Mouse (Mus musculus) MEL (cell line): ENCODE data around the gene Nme1. TPM values are rescaled to one million over a fixed set of nuclear protein-coding genes. Genes with fewer than 3 reads are reported as not detected.
A peak's percentile ranks its signal among the peaks of the same experiment; 100 is the strongest.

Experiments
- DNase-seq: peaks from one replicate; pipeline ENCODE4 v3.0.0; 2011; ENCODE audit warnings: low read depth, low spot score
- H3K27ac ChIP-seq: 2 replicates; pipeline ENCODE4 v1.5.1; 2012; ENCODE audit warnings: low read depth, mild to moderate bottlenecking, control low read depth, low read length, moderate library complexity; ENCODE audit not compliant: control insufficient read depth
- H3K27me3 ChIP-seq, 2 experiments: fragments of 150-350 bp in 1 of 2; sonication (generic) in 1 of 2; 2 replicates each; pipeline ENCODE4 v1.6.1; 2012; ENCODE audit warnings: low read length in 2 of 2, mild to moderate bottlenecking in 2 of 2, improper control_type of control experiment in 1 of 2, moderate library complexity in 1 of 2; ENCODE audit not compliant: insufficient read depth in 2 of 2, control insufficient read depth in 1 of 2
- H3K36me3 ChIP-seq, 2 experiments: 2 replicates each; pipeline ENCODE4 v1.6.1; 2012 to 2014; ENCODE audit warnings: low read length in 2 of 2, improper control_type of control experiment in 1 of 2, inconsistent platforms in 1 of 2, mild to moderate bottlenecking in 1 of 2; ENCODE audit not compliant: insufficient read depth in 2 of 2, control insufficient read depth in 1 of 2
- H3K4me1 ChIP-seq, 2 experiments: fragments of 150-350 bp in 1 of 2; sonication (generic) in 1 of 2; 2 replicates each; pipeline ENCODE4 v1.6.1; 2012; ENCODE audit warnings: low read length in 2 of 2, improper control_type of control experiment in 1 of 2, mild to moderate bottlenecking in 1 of 2; ENCODE audit not compliant: insufficient read depth in 2 of 2, control insufficient read depth in 1 of 2
- H3K4me3 ChIP-seq, 2 experiments: fragments of 150-350 bp in 1 of 2; sonication (generic) in 1 of 2; 2 replicates each; pipeline ENCODE4 v1.5.1; 2012; ENCODE audit warnings: low read depth in 2 of 2, low read length in 2 of 2, mild to moderate bottlenecking in 2 of 2, moderate library complexity in 2 of 2, control low read depth in 1 of 2, improper control_type of control experiment in 1 of 2; ENCODE audit not compliant: control insufficient read depth in 1 of 2, insufficient read depth in 1 of 2
- H3K79me2 ChIP-seq: 2 replicates; pipeline ENCODE4 v1.6.1; 2012; ENCODE audit warnings: mild to moderate bottlenecking, low read length, moderate library complexity; ENCODE audit not compliant: control insufficient read depth, poor library complexity, insufficient read depth
- H3K9ac ChIP-seq: 2 replicates; pipeline ENCODE4 v1.6.1; 2012; ENCODE audit warnings: low read depth, mild to moderate bottlenecking, control low read depth, low read length, moderate library complexity; ENCODE audit not compliant: control insufficient read depth, poor library complexity, severe bottlenecking
- H3K9me3 ChIP-seq: fragments of 150-350 bp; sonication (generic); replicated peaks from 2 replicates; pipeline ENCODE4 v1.6.1; 2012; ENCODE audit warnings: mild to moderate bottlenecking, low read length, improper control_type of control experiment, moderate library complexity; ENCODE audit not compliant: insufficient read depth
- BHLHE40 ChIP-seq: IDR thresholded peaks from 2 replicates; pipeline ENCODE4 v1.6.1; 2012; ENCODE audit warnings: low read depth, mild to moderate bottlenecking, inconsistent platforms, low read length, improper control_type of control experiment, borderline replicate concordance
- CHD1 ChIP-seq: IDR thresholded peaks from 2 replicates; pipeline ENCODE4 v1.6.1; 2012; ENCODE audit warnings: low read depth, mild to moderate bottlenecking, inconsistent platforms, low read length, improper control_type of control experiment
- CHD2 ChIP-seq: IDR thresholded peaks from 2 replicates; pipeline ENCODE4 v1.6.1; 2011; ENCODE audit warnings: low read length, improper control_type of control experiment
- EP300 ChIP-seq, 2 experiments: IDR thresholded peaks; 2 replicates each; pipeline ENCODE4 v1.6.1; 2011; ENCODE audit warnings: improper control_type of control experiment in 2 of 2, low read length in 2 of 2, low read depth in 1 of 2, mild to moderate bottlenecking in 1 of 2
- GABPA ChIP-seq: IDR thresholded peaks from 2 replicates; pipeline ENCODE4 v1.6.1; 2012; ENCODE audit warnings: low read depth, mild to moderate bottlenecking, inconsistent platforms, low read length, improper control_type of control experiment, moderate library complexity
- HCFC1 ChIP-seq: IDR thresholded peaks from 2 replicates; pipeline ENCODE4 v1.6.1; 2012; ENCODE audit warnings: low read depth, mild to moderate bottlenecking, inconsistent platforms, low read length, improper control_type of control experiment, moderate library complexity
- JUND ChIP-seq: IDR thresholded peaks from 2 replicates; pipeline ENCODE4 v1.6.1; 2011; ENCODE audit warnings: low read depth, mild to moderate bottlenecking, improper control_type of control experiment, low read length
- MAFK ChIP-seq: IDR thresholded peaks from 2 replicates; pipeline ENCODE4 v1.6.1; 2011; ENCODE audit warnings: low read depth, mild to moderate bottlenecking, low read length, improper control_type of control experiment, borderline replicate concordance
- MAX ChIP-seq: IDR thresholded peaks from 2 replicates; pipeline ENCODE4 v1.6.1; 2011; ENCODE audit warnings: low read length, improper control_type of control experiment
- MAZ ChIP-seq: IDR thresholded peaks from 2 replicates; pipeline ENCODE4 v1.6.1; 2012; ENCODE audit warnings: low read depth, mild to moderate bottlenecking, inconsistent platforms, low read length, improper control_type of control experiment
- POLR2AphosphoS2 ChIP-seq: IDR thresholded peaks from 2 replicates; pipeline ENCODE4 v1.6.1; 2011; ENCODE audit warnings: low read length, improper control_type of control experiment
- POLR2AphosphoS5 ChIP-seq: IDR thresholded peaks from 2 replicates; pipeline ENCODE4 v1.6.1; 2012; ENCODE audit warnings: low read depth, borderline replicate concordance, mild to moderate bottlenecking, inconsistent platforms, low read length, moderate library complexity, mixed read lengths
- RAD21 ChIP-seq: IDR thresholded peaks from 2 replicates; pipeline ENCODE4 v1.6.1; 2011; ENCODE audit warnings: mild to moderate bottlenecking, low read depth, low read length, improper control_type of control experiment
- TAL1 ChIP-seq: IDR thresholded peaks from 2 replicates; pipeline ENCODE4 v1.6.1; 2012; ENCODE audit warnings: mild to moderate bottlenecking, inconsistent platforms, low read length, moderate library complexity, mixed read lengths
- TCF12 ChIP-seq: IDR thresholded peaks from 2 replicates; pipeline ENCODE4 v1.6.1; 2014; ENCODE audit warnings: low read depth, mild to moderate bottlenecking, inconsistent platforms, low read length, improper control_type of control experiment, moderate library complexity
- UBTF ChIP-seq: IDR thresholded peaks from 2 replicates; pipeline ENCODE4 v1.6.1; 2012; ENCODE audit warnings: low read depth, mild to moderate bottlenecking, inconsistent platforms, low read length, improper control_type of control experiment, moderate library complexity, borderline replicate concordance; ENCODE audit not compliant: insufficient read depth
- ZMIZ1 ChIP-seq: IDR thresholded peaks from 2 replicates; pipeline ENCODE4 v1.6.1; 2012; ENCODE audit warnings: low read depth, mild to moderate bottlenecking, inconsistent platforms, low read length, improper control_type of control experiment, moderate library complexity
- ZNF384 ChIP-seq: IDR thresholded peaks from 2 replicates; pipeline ENCODE4 v1.6.1; 2012; ENCODE audit warnings: low read depth, mild to moderate bottlenecking, inconsistent platforms, low read length, improper control_type of control experiment
- polyA plus RNA-seq, 2 experiments: library from polyadenylated mRNA; stranded (reverse) in 1 of 2; unstranded in 1 of 2; fragments of >175 nt in 1 of 2; fragments of >200 nt in 1 of 2; gene quantifications; 2 replicates each; pipeline versions ENCODE4 v1.2.1 to v1.2.4; 2012; ENCODE audit warnings: low replicate concordance in 2 of 2, low read depth in 1 of 2; ENCODE audit not compliant: insufficient read length in 2 of 2, insufficient read depth in 1 of 2, missing spikeins in 1 of 2
- total RNA-seq: library from RNA; depleted of rRNA; stranded (reverse); fragments of 300-350 nt; gene quantifications from 2 replicates; pipeline ENCODE4 v1.2.3, GENCODE M21; 2012

Nme1 gene
- total and polyA plus RNA-seq, 3 experiments = 131 to 210 TPM; not detected in 1

DNA sequence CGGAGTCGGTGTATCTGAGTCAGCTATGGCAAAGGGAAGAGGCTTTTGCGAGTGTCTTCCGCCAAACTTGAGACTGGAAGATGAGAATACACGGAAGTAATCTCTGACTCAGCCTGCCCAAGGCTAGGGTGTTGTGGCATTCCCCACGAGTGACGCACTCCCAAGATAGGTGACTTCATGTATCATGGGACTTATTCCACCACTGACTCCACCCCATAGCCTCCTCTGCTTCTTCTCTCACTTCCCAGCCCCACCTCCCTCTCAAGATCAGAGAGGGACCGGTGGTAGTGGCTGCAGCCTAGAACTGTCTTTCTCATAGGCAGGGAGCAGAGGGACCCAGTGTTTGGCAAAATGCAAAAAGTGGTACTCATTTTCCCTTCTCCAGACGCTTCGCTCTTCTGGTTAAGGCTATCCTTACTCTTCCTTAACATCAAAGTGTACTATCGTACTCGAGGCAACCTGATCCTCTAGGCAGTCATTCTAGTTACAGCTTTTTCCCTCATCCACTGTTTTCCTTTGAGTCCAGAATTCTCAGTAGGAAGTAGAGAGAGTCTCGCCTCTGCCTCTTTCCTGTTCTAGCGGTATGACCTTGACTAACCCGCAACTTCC, 26.9 kb upstream of the Nme1 start (continued):
- TF ChIP-seq MAZ (no peak), RAD21 (no peak), HCFC1 (peak; percentile 78), JUND (peak; percentile 36; the same call in 1 of the 2 replicates), CHD1 (peak; percentile 81), CHD2 (no peak), POLR2AphosphoS2 (peak; percentile 65; the same call in 1 of the 2 replicates), MAX (peak; percentile 21; the same call in 1 of the 2 replicates)

DNA sequence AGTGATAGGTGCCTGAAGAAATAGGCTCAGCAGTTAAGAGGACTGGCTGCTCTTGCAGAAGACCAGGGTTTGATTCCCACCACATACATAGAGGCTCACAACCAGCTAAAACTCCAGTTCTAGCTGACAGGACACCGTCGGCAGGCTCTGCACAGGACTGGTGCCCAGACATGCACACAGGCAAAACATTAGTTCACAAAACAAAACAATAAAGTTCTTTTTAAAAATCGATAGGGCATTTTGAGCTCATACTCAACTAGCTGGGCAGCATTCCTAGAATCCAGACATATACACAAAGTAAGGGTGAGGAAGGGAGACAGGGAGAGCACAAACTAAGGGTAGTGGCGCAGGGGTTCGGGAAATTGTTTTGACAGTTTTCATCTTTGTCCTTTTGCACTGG, 26.2 kb upstream of the Nme1 start:
- H3K27ac ChIP-seq = peak overlapping the region; percentile 91
- no peaks in the 10 kb centered on the region for H3K27me3 ChIP-seq
- H3K9me3 ChIP-seq = no peaks in the 10 kb centered on the region
- peak overlapping the region; percentile 62 to 87 for H3K4me3 ChIP-seq
- peak; percentile 46 for DNase-seq
- H3K4me1 ChIP-seq = peaks cover 6 to 15% of the 10 kb centered on the region in 2 experiments
- H3K36me3 ChIP-seq = peaks cover 0 to 12% of the 10 kb centered on the region in 2 experiments; a peak in 2 of 4 replicates
- TF ChIP-seq MAFK (no peak), RAD21 (no peak), MAX (no peak), UBTF (no peak), ZNF384 (no peak), CHD2 (no peak), TCF12 (no peak), CHD1 (no peak), EP300 (IDR thresholded peaks at IDR 0.05; ENCODE audit: low read depth in 1 of 2, low read length in 2 of 2) (no peak), POLR2AphosphoS5 (no peak), BHLHE40 (no peak), TAL1 (no peak), GABPA (no peak), ZMIZ1 (no peak)
- TF ChIP-seq, all 39 proteins: peak for 0
- Histone ChIP-seq H3K79me2 (peaks cover 32% of the 10 kb centered on the region), H3K9ac (peak overlapping the region; percentile 69)
